Mouse (Mus musculus) bone marrow macrophage, adult 2 months (primary cell): ENCODE measurements around the gene Phldb2.

Experiments
- CTCF ChIP-seq: IDR thresholded peaks from 2 replicates; pipeline ENCODE4 v1.5.1; 2012; ENCODE audit warnings: low read depth, mild to moderate bottlenecking, low read length, moderate library complexity
- POLR2A ChIP-seq: IDR thresholded peaks from 2 replicates; pipeline ENCODE4 v1.6.1; 2012; ENCODE audit warnings: mild to moderate bottlenecking, low read depth, low read length, borderline replicate concordance

- no peak for TF ChIP-seq CTCF
- TF ChIP-seq POLR2A = no peak
These were observed 142.5 kb downstream of the Phldb2 start for GRCm38 (mm10) chr16:45810829-45811326.
